In the genomic region with DNA sequence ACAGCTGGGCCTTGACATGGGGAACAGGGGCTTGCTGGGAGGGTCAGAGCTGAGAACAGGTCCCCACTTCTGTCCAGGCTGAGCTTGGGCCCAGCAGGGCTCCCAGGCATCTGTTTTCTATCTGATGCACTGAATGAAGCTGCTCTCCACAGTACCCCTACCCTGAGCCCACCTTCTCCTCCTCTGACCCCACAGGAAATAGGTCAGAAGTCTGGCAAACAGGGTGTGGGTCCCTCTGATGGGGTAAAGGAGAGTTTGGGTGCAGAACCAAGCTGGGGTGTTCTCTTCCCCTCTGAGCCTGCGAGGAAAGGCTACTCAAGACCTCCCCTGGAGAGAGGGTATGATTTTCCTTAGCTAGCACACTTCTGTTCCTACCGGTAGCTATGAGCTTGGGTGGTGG, we compare ENCODE assay signal across 25 mouse cellular contexts.
DNase-seq lines count a peak whose midpoint lies in the region; ATAC-seq and TF ChIP-seq lines count a peak whose summit lies in the region.
"Had no signal": no experiment of that assay in that cellular context is flagged by ENCODE, and none has a peak within 500 bp of the region (broad histone marks: within the 10 kb centered on the region; RNA-seq: fewer than 3 reads in every experiment).

No protein-coding gene starts in this region.

- no peak for DNase-seq in kidney, postnatal 4 days
- DNase-seq in MEL (ENCODE audit: low read depth, low spot score) = peak; percentile 82
- no peak for DNase-seq in c-Kit-positive CD71-positive TER-119-positive erythroid progenitor cells, embryonic 14.5 days (ENCODE audit: low spot score)
- no peak for DNase-seq in left cerebral cortex, postnatal 4 days
- DNase-seq: adrenal gland, adult 2 months; B cell, adult 2 months; cerebellum, adult 9-10 months; forebrain, postnatal 0 days; heart, postnatal 14 days; kidney, adult 2 months; kidney, postnatal 10 days; retina, postnatal 1 day; right cerebral cortex, postnatal 4 days had no signal

- no peak for TF ChIP-seq CTCF in MEL (IDR thresholded peaks at IDR 0.05 in 2 of 3, conservative IDR thresholded peaks at IDR 0.05 in 1 of 3; ENCODE audit: control insufficient read depth in 1 of 3, insufficient read depth in 1 of 3, low read depth in 2 of 3, low read length in 3 of 3, poor library complexity in 1 of 3, severe bottlenecking in 1 of 3)
- TF ChIP-seq CTCF in bone marrow macrophage, adult 2 months (IDR thresholded peaks at IDR 0.05; ENCODE audit: low read depth, low read length) = no peak

- H3K27ac ChIP-seq in kidney, embryonic 16.5 days (ENCODE audit: low read length) = peak overlapping the region; percentile 29; the same call in 1 of the 2 replicates
- peak overlapping the region; percentile 94 for H3K27ac ChIP-seq in MEL (ENCODE audit: control insufficient read depth, low read depth, low read length)
- H3K27ac ChIP-seq in bone marrow macrophage, adult 2 months (ENCODE audit: insufficient read depth, low read depth, low read length) = peak overlapping the region; percentile 95
- peak overlapping the region; percentile 60; the same call in 1 of the 2 replicates for H3K27ac ChIP-seq in limb, embryonic 12.5 days
- H3K27ac ChIP-seq: hindbrain, embryonic 12.5 days; midbrain, embryonic 15.5 days; neural tube, embryonic 13.5 days had no signal

- peaks cover 4% of the 10 kb centered on the region; the same call in 1 of the 2 replicates for H3K4me1 ChIP-seq in kidney, embryonic 16.5 days (ENCODE audit: insufficient read depth, low read length)
- peaks cover 0 to 34% of the 10 kb centered on the region in 2 experiments; a peak in 2 of 4 replicates for H3K4me1 ChIP-seq in MEL (ENCODE audit: control insufficient read depth in 1 of 2, insufficient read depth in 2 of 2, low read length in 2 of 2)
- H3K4me1 ChIP-seq in bone marrow macrophage, adult 2 months (ENCODE audit: control insufficient read depth, insufficient read depth, low read length) = peaks cover 83% of the 10 kb centered on the region
- peaks cover 27% of the 10 kb centered on the region for H3K4me1 ChIP-seq in limb, embryonic 12.5 days (replicated peaks)
- H3K4me1 ChIP-seq: hindbrain, embryonic 12.5 days; midbrain, embryonic 15.5 days; neural tube, embryonic 13.5 days had no signal

- H3K36me3 ChIP-seq in kidney, embryonic 16.5 days (ENCODE audit: insufficient read depth, low read length) = no peaks in the 10 kb centered on the region
- peaks cover 0 to 21% of the 10 kb centered on the region in 2 experiments; a peak in 2 of 4 replicates for H3K36me3 ChIP-seq in MEL (ENCODE audit: control insufficient read depth in 1 of 2, insufficient read depth in 2 of 2, low read length in 2 of 2)
- no peaks in the 10 kb centered on the region for H3K36me3 ChIP-seq in limb, embryonic 12.5 days
- H3K36me3 ChIP-seq: G1E; heart, embryonic 12.5 days; hindbrain, embryonic 12.5 days; midbrain, embryonic 15.5 days; neural tube, embryonic 13.5 days had no signal

- H3K4me2 ChIP-seq in kidney, embryonic 16.5 days (replicated peaks; ENCODE audit: low read depth, low read length) = no peak overlapping the region
- no peak overlapping the region for H3K4me2 ChIP-seq in limb, embryonic 12.5 days
- H3K4me2 ChIP-seq: heart, embryonic 12.5 days; hindbrain, embryonic 12.5 days; midbrain, embryonic 15.5 days; neural tube, embryonic 13.5 days had no signal

- TF ChIP-seq RAD21 in MEL (IDR thresholded peaks at IDR 0.05; ENCODE audit: low read depth, low read length) = no peak

- H3K9ac ChIP-seq in kidney, embryonic 16.5 days (replicated peaks; ENCODE audit: low read length) = no peak overlapping the region
- peak overlapping the region; percentile 60 for H3K9ac ChIP-seq in MEL (ENCODE audit: control insufficient read depth, low read depth, low read length, poor library complexity, severe bottlenecking)
- no peak overlapping the region for H3K9ac ChIP-seq in limb, embryonic 12.5 days (replicated peaks)
- H3K9ac ChIP-seq: forebrain, postnatal 0 days; heart, embryonic 12.5 days; hindbrain, embryonic 12.5 days; midbrain, embryonic 15.5 days; neural tube, embryonic 13.5 days had no signal

- no peak for TF ChIP-seq EP300 in MEL (IDR thresholded peaks at IDR 0.05; ENCODE audit: low read depth in 1 of 2, low read length in 2 of 2)

- 75% methylated on average over 2 of the region's 2 CpGs for WGBS in kidney, embryonic 16.5 days
- 85% methylated on average over 2 of the region's 2 CpGs for WGBS in limb, embryonic 12.5 days

- H3K79me2 ChIP-seq in MEL (ENCODE audit: control insufficient read depth, insufficient read depth, low read length, poor library complexity) = peaks cover 5% of the 10 kb centered on the region; the same call in 1 of the 2 replicates

- intact Hi-C loops in left cerebral cortex, postnatal 4 days (cut with DNase I) = no loop called here

- H3K27me3 ChIP-seq in kidney, embryonic 16.5 days (ENCODE audit: insufficient read depth, low read length) = no peaks in the 10 kb centered on the region
- no peaks in the 10 kb centered on the region for H3K27me3 ChIP-seq in MEL (ENCODE audit: control insufficient read depth in 1 of 2, insufficient read depth in 2 of 2, low read length in 2 of 2)
- no peaks in the 10 kb centered on the region for H3K27me3 ChIP-seq in limb, embryonic 12.5 days
- H3K27me3 ChIP-seq: CH12.LX; heart, embryonic 12.5 days; hindbrain, embryonic 12.5 days; midbrain, embryonic 15.5 days; neural tube, embryonic 13.5 days had no signal

- no peak overlapping the region for H3K4me3 ChIP-seq in kidney, embryonic 16.5 days (ENCODE audit: low read length)
- H3K4me3 ChIP-seq in MEL (ENCODE audit: control insufficient read depth in 1 of 2, insufficient read depth in 1 of 2, low read depth in 2 of 2, low read length in 2 of 2) = peak overlapping the region in 1 of 2 experiments; percentile 31; a peak in 2 of 4 replicates
- no peak overlapping the region for H3K4me3 ChIP-seq in bone marrow macrophage, adult 2 months (ENCODE audit: insufficient read depth, low read length)
- H3K4me3 ChIP-seq in limb, embryonic 12.5 days (replicated peaks) = no peak overlapping the region
- H3K4me3 ChIP-seq: heart, embryonic 12.5 days; hindbrain, embryonic 12.5 days; midbrain, embryonic 15.5 days; myocyte; neural tube, embryonic 13.5 days had no signal

- H3K9me3 ChIP-seq in kidney, embryonic 16.5 days (ENCODE audit: low read length) = no peaks in the 10 kb centered on the region
- H3K9me3 ChIP-seq in MEL (replicated peaks; ENCODE audit: insufficient read depth, low read length) = no peaks in the 10 kb centered on the region
- H3K9me3 ChIP-seq in limb, embryonic 12.5 days = peaks cover 6% of the 10 kb centered on the region; the same call in 1 of the 2 replicates
- H3K9me3 ChIP-seq: heart, embryonic 12.5 days; midbrain, embryonic 15.5 days; neural tube, embryonic 13.5 days had no signal

- ATAC-seq in kidney, embryonic 16.5 days (ENCODE audit: low FRiP score, low TSS enrichment) = no peak
- ATAC-seq in limb, embryonic 12.5 days (ENCODE audit: insufficient number of reproducible peaks, insufficient read depth, low FRiP score, low TSS enrichment, low read depth) = no peak
- ATAC-seq: forebrain, postnatal 0 days; inflammation-experienced regulatory T-cells, adult 6 months; lung, postnatal 0 days; midbrain, embryonic 15.5 days had no signal

- peak; percentile 65 to 75; a peak in 2 of 4 replicates for TF ChIP-seq POLR2A in MEL (IDR thresholded peaks at IDR 0.05; ENCODE audit: control insufficient read depth in 1 of 2, insufficient read depth in 1 of 2, low read depth in 1 of 2, low read length in 2 of 2, poor library complexity in 1 of 2)
- TF ChIP-seq POLR2A in bone marrow macrophage, adult 2 months (IDR thresholded peaks at IDR 0.05; ENCODE audit: borderline replicate concordance, low read depth, low read length) = no peak

TF ChIP-seq in MEL, 35 proteins besides CTCF, POLR2A, EP300 and RAD21:
- no peak for TF ChIP-seq BHLHE40 (IDR thresholded peaks at IDR 0.05; ENCODE audit: borderline replicate concordance, low read depth, low read length)
- no peak; the same call in 1 of the 2 replicates for TF ChIP-seq TBP (IDR thresholded peaks at IDR 0.05; ENCODE audit: low read depth, low read length)
- no peak for TF ChIP-seq GABPA (IDR thresholded peaks at IDR 0.05; ENCODE audit: low read depth, low read length)
- TF ChIP-seq ZC3H11A (IDR thresholded peaks at IDR 0.05; ENCODE audit: low read depth, low read length) = no peak
- TF ChIP-seq ZMIZ1 (IDR thresholded peaks at IDR 0.05; ENCODE audit: low read depth, low read length) = no peak
- TF ChIP-seq MYB (IDR thresholded peaks at IDR 0.05; ENCODE audit: low read depth, low read length) = no peak
- TF ChIP-seq MXI1 (IDR thresholded peaks at IDR 0.05; ENCODE audit: low read depth, low read length) = no peak
- TF ChIP-seq POLR2AphosphoS2 (IDR thresholded peaks at IDR 0.05; ENCODE audit: low read length) = no peak
- TF ChIP-seq MYC (IDR thresholded peaks at IDR 0.05; ENCODE audit: low read depth, low read length) = no peak
- TF ChIP-seq RCOR1 (IDR thresholded peaks at IDR 0.05; ENCODE audit: low read depth, low read length) = no peak
- TF ChIP-seq UBTF (IDR thresholded peaks at IDR 0.05; ENCODE audit: borderline replicate concordance, insufficient read depth, low read depth, low read length) = 0 out of 2 replicates have a peak, but pooled peaks have one; percentile 32
- TF ChIP-seq TAL1 (IDR thresholded peaks at IDR 0.05; ENCODE audit: low read length) = 0 out of 2 replicates have a peak, but pooled peaks have one; percentile 10
- no peak for TF ChIP-seq ELF1 (IDR thresholded peaks at IDR 0.05; ENCODE audit: low read depth, low read length)
TF ChIP-seq in MEL: peak in this region for 2.

Comparison
In these comparisons a context has a peak if more than half of its experiments do, and no peak if none do; other contexts are left out.
1. H3K27ac ChIP-seq: peak in every context shown above with its lines; median percentile 95 in bone marrow macrophage, adult 2 months; 94 in MEL; 60 in limb, embryonic 12.5 days; 29 in kidney, embryonic 16.5 days.